In genomic region chr7:31033409-31034165, GRCm38 (mm10) we compare ENCODE assay signal across 11 mouse cellular contexts. TPM values are rescaled to one million over a fixed set of nuclear protein-coding genes. Genes with fewer than 3 reads are reported as not detected.
A peak's percentile ranks its signal among the peaks of the same experiment; 100 is the strongest.
DNase-seq lines count a peak whose midpoint lies in the region; ATAC-seq and TF ChIP-seq lines count a peak whose summit lies in the region.
"Had no signal": no experiment of that assay in that cellular context is flagged by ENCODE, and none has a peak within 500 bp of the region (broad histone marks: within the 10 kb centered on the region; RNA-seq: fewer than 3 reads in every experiment).

No protein-coding gene starts in this region.

- 0 out of 2 replicates have a peak overlapping the region, but pooled peaks have one; percentile 12 for H3K27ac ChIP-seq in heart, embryonic 13.5 days (replicated peaks)
- no peak overlapping the region for H3K27ac ChIP-seq in lung, postnatal 0 days (ENCODE audit: low read length)
- H3K27ac ChIP-seq in stomach, embryonic 16.5 days (ENCODE audit: low read length): no peak overlapping the region
- H3K27ac ChIP-seq in forebrain, embryonic 12.5 days: no peak overlapping the region
- H3K27ac ChIP-seq: forebrain, embryonic 15.5 days had no signal

- no peak for DNase-seq in heart, adult 8-10 months (ENCODE audit: low spot score)
- peak; percentile 78 for DNase-seq in MEL-GATA-1-ER (ENCODE audit: extremely low read depth, low read depth)
- DNase-seq in lung, postnatal 0 days (ENCODE audit: low spot score): peak; percentile 61
- no peak for DNase-seq in layer of hippocampus, adult 11-12 months (ENCODE audit: low spot score)
- no peak for DNase-seq in urinary bladder, postnatal 36 days (ENCODE audit: low spot score in 2 of 2)
- DNase-seq: adrenal gland, postnatal 14 days; left cerebral cortex, postnatal 4 days had no signal

- ATAC-seq in heart, embryonic 13.5 days (ENCODE audit: extremely low read depth, insufficient number of reproducible peaks, low FRiP score, low TSS enrichment): no peak
- peak; percentile 45 for ATAC-seq in lung, postnatal 0 days
- peak; percentile 27; the same call in 1 of the 2 replicates for ATAC-seq in stomach, embryonic 16.5 days (ENCODE audit: insufficient read depth, low FRiP score)
- no peak for ATAC-seq in forebrain, embryonic 12.5 days (ENCODE audit: low FRiP score)
- ATAC-seq: forebrain, embryonic 15.5 days had no signal

- H3K9ac ChIP-seq in heart, embryonic 13.5 days: no peak overlapping the region
- no peak overlapping the region for H3K9ac ChIP-seq in lung, postnatal 0 days (replicated peaks; ENCODE audit: low read depth)
- no peak overlapping the region for H3K9ac ChIP-seq in stomach, embryonic 16.5 days (ENCODE audit: low read length)
- H3K9ac ChIP-seq in forebrain, embryonic 12.5 days: no peak overlapping the region
- H3K9ac ChIP-seq: forebrain, embryonic 15.5 days had no signal

- 55% methylated on average over 9 of the region's 9 CpGs for WGBS in heart, embryonic 13.5 days
- WGBS in lung, postnatal 0 days: 47% methylated on average over 9 of the region's 9 CpGs
- WGBS in stomach, embryonic 16.5 days: 41% methylated on average over 9 of the region's 9 CpGs
- WGBS in forebrain, embryonic 12.5 days: 84% methylated on average over 9 of the region's 9 CpGs

- no peak for TF ChIP-seq CTCF in lung, postnatal 0 days (IDR thresholded peaks at IDR 0.05)

- H3K4me3 ChIP-seq in heart, embryonic 13.5 days: no peak overlapping the region
- no peak overlapping the region for H3K4me3 ChIP-seq in lung, postnatal 0 days (ENCODE audit: low read depth, low read length)
- H3K4me3 ChIP-seq in stomach, embryonic 16.5 days (replicated peaks; ENCODE audit: low read length): no peak overlapping the region
- no peak overlapping the region for H3K4me3 ChIP-seq in forebrain, embryonic 12.5 days (replicated peaks)
- H3K4me3 ChIP-seq: forebrain, embryonic 15.5 days had no signal

- no peaks in the 10 kb centered on the region for H3K9me3 ChIP-seq in heart, embryonic 13.5 days
- no peaks in the 10 kb centered on the region for H3K9me3 ChIP-seq in lung, postnatal 0 days (ENCODE audit: low read length)
- H3K9me3 ChIP-seq in stomach, embryonic 16.5 days (replicated peaks; ENCODE audit: control insufficient read depth, low read length): no peaks in the 10 kb centered on the region
- no peaks in the 10 kb centered on the region for H3K9me3 ChIP-seq in forebrain, embryonic 12.5 days
- H3K9me3 ChIP-seq: forebrain, embryonic 15.5 days had no signal

- H3K4me2 ChIP-seq in heart, embryonic 13.5 days: no peak overlapping the region
- H3K4me2 ChIP-seq in lung, postnatal 0 days (replicated peaks; ENCODE audit: low read depth, low read length): no peak overlapping the region
- H3K4me2 ChIP-seq in stomach, embryonic 16.5 days (ENCODE audit: low read depth, low read length): no peak overlapping the region
- H3K4me2 ChIP-seq in forebrain, embryonic 12.5 days: no peak overlapping the region
- H3K4me2 ChIP-seq: forebrain, embryonic 15.5 days had no signal

- H3K36me3 ChIP-seq in heart, embryonic 13.5 days: no peaks in the 10 kb centered on the region
- no peaks in the 10 kb centered on the region for H3K36me3 ChIP-seq in lung, postnatal 0 days (ENCODE audit: insufficient read depth, low read length)
- no peaks in the 10 kb centered on the region for H3K36me3 ChIP-seq in stomach, embryonic 16.5 days (ENCODE audit: control insufficient read depth, insufficient read depth, low read length)
- H3K36me3 ChIP-seq in forebrain, embryonic 12.5 days (replicated peaks): no peaks in the 10 kb centered on the region
- H3K36me3 ChIP-seq: forebrain, embryonic 15.5 days had no signal

- no peaks in the 10 kb centered on the region; the same call in 1 of the 2 replicates for H3K4me1 ChIP-seq in heart, embryonic 13.5 days
- no peaks in the 10 kb centered on the region for H3K4me1 ChIP-seq in lung, postnatal 0 days (ENCODE audit: insufficient read depth, low read depth, low read length)
- no peaks in the 10 kb centered on the region for H3K4me1 ChIP-seq in stomach, embryonic 16.5 days (ENCODE audit: control insufficient read depth, insufficient read depth, low read length)
- H3K4me1 ChIP-seq in forebrain, embryonic 12.5 days: no peaks in the 10 kb centered on the region
- H3K4me1 ChIP-seq: forebrain, embryonic 15.5 days had no signal

- H3K27me3 ChIP-seq in heart, embryonic 13.5 days (replicated peaks): no peaks in the 10 kb centered on the region
- no peaks in the 10 kb centered on the region for H3K27me3 ChIP-seq in lung, postnatal 0 days (replicated peaks; ENCODE audit: insufficient read depth, low read length)
- H3K27me3 ChIP-seq in stomach, embryonic 16.5 days (ENCODE audit: control insufficient read depth, insufficient read depth, low read length): no peaks in the 10 kb centered on the region
- H3K27me3 ChIP-seq in forebrain, embryonic 12.5 days: no peaks in the 10 kb centered on the region
- H3K27me3 ChIP-seq: forebrain, embryonic 15.5 days had no signal

- TF ChIP-seq EP300 in lung, postnatal 0 days (IDR thresholded peaks at IDR 0.05): no peak

RNA-seq across cellular contexts. Expression of gene Fxyd5, which starts 8.7 kb away (rescaled TPM):
- polyA plus RNA-seq in heart, embryonic 13.5 days (2015; fragmentation: Nextera tagmentation; extraction: Ambion mirVana): 35.5 and 39.2 TPM in 2 replicates
- 10 to 100 TPM; 22.7 to 35.0 (median 28.4) TPM for total RNA-seq in heart, adult 8-10 months (2022)
- 168 and 206 TPM in 2 replicates for polyA plus RNA-seq in lung, postnatal 0 days (2015; fragmentation: Nextera tagmentation; extraction: Ambion mirVana)
- polyA plus RNA-seq in stomach, embryonic 16.5 days (2015; fragmentation: Nextera tagmentation; extraction: Ambion mirVana): 28.0 and 31.0 TPM in 2 replicates
- polyA plus RNA-seq in forebrain, embryonic 12.5 days (2016; fragmentation: Nextera tagmentation; extraction: Ambion mirVana): 7.6 and 9.2 TPM in 2 replicates

RNA-seq across cellular contexts. Expression of gene Fxyd7, which starts 17.7 kb away (rescaled TPM):
- 2.0 and 3.6 TPM in 2 replicates for polyA plus RNA-seq in heart, embryonic 13.5 days (2015; fragmentation: Nextera tagmentation; extraction: Ambion mirVana)
- 1 to 10 TPM in 2 of 4 experiments, under 1 TPM in 2; 0.49 to 1.5 (median 1.1) TPM for total RNA-seq in heart, adult 8-10 months (2022)
- polyA plus RNA-seq in lung, postnatal 0 days (2015; fragmentation: Nextera tagmentation; extraction: Ambion mirVana): 1.2 and 1.8 TPM in 2 replicates
- polyA plus RNA-seq in stomach, embryonic 16.5 days (2015; fragmentation: Nextera tagmentation; extraction: Ambion mirVana): 22.2 and 25.8 TPM in 2 replicates
- 10.5 and 14.3 TPM in 2 replicates for polyA plus RNA-seq in forebrain, embryonic 12.5 days (2016; fragmentation: Nextera tagmentation; extraction: Ambion mirVana)

RNA-seq across cellular contexts. Expression of gene Fxyd1, which starts 23.4 kb away (rescaled TPM):
- 1,042 and 1,184 TPM in 2 replicates for polyA plus RNA-seq in heart, embryonic 13.5 days (2015; fragmentation: Nextera tagmentation; extraction: Ambion mirVana)
- total RNA-seq in heart, adult 8-10 months (2022): 1,000 to 10,000 TPM in 2 of 4 experiments, 100 to 1,000 TPM in 2; 843 to 1,156 (median 1,037) TPM
- polyA plus RNA-seq in lung, postnatal 0 days (2015; fragmentation: Nextera tagmentation; extraction: Ambion mirVana): 175 and 211 TPM in 2 replicates
- 127 and 129 TPM in 2 replicates for polyA plus RNA-seq in stomach, embryonic 16.5 days (2015; fragmentation: Nextera tagmentation; extraction: Ambion mirVana)
- polyA plus RNA-seq in forebrain, embryonic 12.5 days (2016; fragmentation: Nextera tagmentation; extraction: Ambion mirVana): 4.0 and 6.5 TPM in 2 replicates

RNA-seq across cellular contexts. Expression of gene Lgi4, which starts 25.6 kb away (rescaled TPM):
- 0.19 and 0.21 TPM in 2 replicates for polyA plus RNA-seq in heart, embryonic 13.5 days (2015; fragmentation: Nextera tagmentation; extraction: Ambion mirVana)
- 1 to 10 TPM; 2.6 to 3.8 (median 3.4) TPM for total RNA-seq in heart, adult 8-10 months (2022)
- polyA plus RNA-seq in lung, postnatal 0 days (2015; fragmentation: Nextera tagmentation; extraction: Ambion mirVana): 0.20 and 0.27 TPM in 2 replicates
- 0.92 and 1.7 TPM in 2 replicates for polyA plus RNA-seq in stomach, embryonic 16.5 days (2015; fragmentation: Nextera tagmentation; extraction: Ambion mirVana)
- polyA plus RNA-seq in forebrain, embryonic 12.5 days (2016; fragmentation: Nextera tagmentation; extraction: Ambion mirVana): 0.29 and 0.37 TPM in 2 replicates

RNA-seq across cellular contexts. Expression of gene Fxyd3, which starts 42.9 kb away (rescaled TPM):
- 2.0 and 2.2 TPM in 2 replicates for polyA plus RNA-seq in heart, embryonic 13.5 days (2015; fragmentation: Nextera tagmentation; extraction: Ambion mirVana)
- 1 to 10 TPM in 2 of 4 experiments, under 1 TPM in 2; 0.71 to 4.8 (median 1.6) TPM for total RNA-seq in heart, adult 8-10 months (2022)
- polyA plus RNA-seq in lung, postnatal 0 days (2015; fragmentation: Nextera tagmentation; extraction: Ambion mirVana): 76.1 and 78.1 TPM in 2 replicates
- 497 and 614 TPM in 2 replicates for polyA plus RNA-seq in stomach, embryonic 16.5 days (2015; fragmentation: Nextera tagmentation; extraction: Ambion mirVana)
- 1.1 and 1.3 TPM in 2 replicates for polyA plus RNA-seq in forebrain, embryonic 12.5 days (2016; fragmentation: Nextera tagmentation; extraction: Ambion mirVana)
- total RNA-seq: left cerebral cortex, postnatal 4 days had no signal
- polyA plus RNA-seq: forebrain, embryonic 15.5 days had no signal

Comparison
In these comparisons a context has a peak if more than half of its experiments do, and no peak if none do; other contexts are left out.
1. ATAC-seq: peak in lung, postnatal 0 days (single experiment) and stomach, embryonic 16.5 days (single experiment); none in heart, embryonic 13.5 days (single experiment) and forebrain, embryonic 12.5 days (single experiment).
2. DNase-seq: peak in MEL-GATA-1-ER (single experiment) and lung, postnatal 0 days (single experiment); none in heart, adult 8-10 months (single experiment), layer of hippocampus, adult 11-12 months (single experiment) and urinary bladder, postnatal 36 days (0 of 2).
3. RNA of gene Fxyd1, which starts 23.4 kb away (polyA plus RNA-seq): 1,042 to 1,184 TPM in heart, embryonic 13.5 days, 175 to 211 TPM in lung, postnatal 0 days and 127 to 129 TPM in stomach, embryonic 16.5 days; 4.0 to 6.5 TPM in forebrain, embryonic 12.5 days; every median in the first group is over 10 times any median in the second.